Mouse (Mus musculus) fibroblast of lung, adult 2 months (primary cell): ENCODE data around the gene Jade1.

Experiments used
- DNase-seq: peaks from one replicate; pipeline ENCODE4 v3.0.0-alpha.2; 2011; ENCODE audit warnings: low read depth

Jade1 gene

DNA sequence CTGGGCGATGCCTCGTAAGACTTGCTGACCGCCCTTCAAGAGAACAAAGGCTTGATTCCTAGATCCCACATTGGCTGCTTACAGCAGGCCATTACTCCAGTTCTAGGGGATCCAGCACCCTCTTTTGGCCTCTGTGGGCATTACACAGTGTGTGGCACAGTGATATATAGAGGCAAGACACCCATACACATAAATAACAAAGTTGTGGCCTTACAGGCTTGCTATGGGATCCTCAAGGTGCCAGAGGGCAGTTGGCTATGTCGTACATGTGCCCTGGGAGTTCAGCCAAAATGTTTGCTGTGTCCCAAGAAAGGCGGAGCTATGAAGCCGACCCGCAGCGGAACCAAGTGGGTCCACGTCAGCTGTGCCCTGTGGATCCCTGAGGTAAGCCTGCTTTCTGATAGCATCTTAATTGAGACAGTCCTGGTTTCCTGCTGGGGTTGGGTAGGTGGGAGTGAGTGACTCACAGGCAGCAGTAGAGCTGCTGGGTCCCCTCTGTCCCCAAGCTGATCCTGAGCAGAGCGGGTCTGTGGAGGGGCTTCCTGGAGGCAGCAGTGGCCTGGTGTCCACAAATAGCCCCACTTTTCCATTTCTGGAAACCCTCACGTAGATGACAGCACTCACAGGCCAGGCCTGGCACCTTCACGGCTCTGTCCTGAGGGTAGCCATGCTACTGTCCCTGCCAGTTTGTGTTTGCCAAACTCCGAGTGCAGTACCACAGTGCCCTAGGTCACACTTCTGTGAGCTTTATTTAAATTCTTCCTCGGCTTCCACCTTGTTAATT, 44.5 kb downstream of the Jade1 start:
- DNase-seq = no peak

DNA sequence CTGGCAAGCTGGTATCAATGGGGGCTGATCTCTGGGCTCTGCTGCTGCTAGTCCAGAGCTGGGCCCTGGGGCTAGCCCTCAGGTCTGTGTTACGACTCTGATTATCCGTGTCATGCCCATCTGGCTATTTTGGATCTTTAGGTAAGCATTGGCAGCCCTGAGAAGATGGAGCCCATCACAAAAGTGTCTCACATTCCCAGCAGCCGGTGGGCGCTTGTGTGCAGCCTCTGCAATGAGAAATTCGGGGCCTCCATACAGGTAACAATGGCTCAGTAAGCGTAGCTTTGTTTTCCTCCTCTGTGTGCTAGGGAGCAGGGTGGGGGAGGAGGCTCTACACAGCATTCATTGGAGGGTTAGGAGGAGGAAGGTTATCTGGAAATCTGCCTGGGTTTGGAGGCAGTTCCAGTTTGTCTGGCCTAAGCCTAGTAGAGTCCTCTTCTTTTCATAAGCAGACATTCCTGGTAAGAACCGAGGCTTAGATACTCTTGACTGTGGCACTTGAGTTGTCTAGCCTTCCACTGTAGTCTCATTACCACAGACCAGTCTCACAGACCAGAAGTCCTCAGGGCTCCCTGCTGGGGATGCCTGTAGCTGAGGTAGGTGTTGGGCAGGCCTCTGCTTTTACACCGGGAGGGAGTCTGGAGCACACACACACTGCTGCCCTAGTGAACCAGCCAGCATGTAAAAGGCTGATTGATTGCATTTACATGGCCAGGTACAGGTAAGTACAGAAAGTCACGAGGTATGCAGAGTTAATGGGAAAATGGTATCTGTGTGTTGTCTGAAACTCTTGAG, 45.9 kb downstream of the Jade1 start:
- no peak for DNase-seq

DNA sequence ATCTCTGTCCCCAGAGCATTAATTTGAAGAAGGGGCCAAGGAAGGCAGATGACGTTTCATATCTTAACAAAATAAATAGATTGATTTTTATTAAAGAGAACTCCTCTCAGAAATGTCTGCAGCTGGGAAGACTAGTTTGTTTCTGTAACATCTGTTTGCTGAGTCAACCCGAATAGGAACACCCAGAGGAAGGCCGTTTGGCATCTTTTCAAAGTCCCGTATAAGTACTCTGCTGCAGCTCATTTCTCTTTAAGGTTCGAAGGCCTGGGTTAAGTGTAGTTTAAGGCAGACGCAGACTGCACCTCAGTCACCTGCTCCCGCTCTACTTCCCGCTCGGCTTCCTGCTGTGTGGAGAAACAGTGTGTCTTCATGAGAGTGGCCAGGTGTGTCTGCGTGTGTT, 47.4 kb downstream of the Jade1 start:
- no peak for DNase-seq

DNA sequence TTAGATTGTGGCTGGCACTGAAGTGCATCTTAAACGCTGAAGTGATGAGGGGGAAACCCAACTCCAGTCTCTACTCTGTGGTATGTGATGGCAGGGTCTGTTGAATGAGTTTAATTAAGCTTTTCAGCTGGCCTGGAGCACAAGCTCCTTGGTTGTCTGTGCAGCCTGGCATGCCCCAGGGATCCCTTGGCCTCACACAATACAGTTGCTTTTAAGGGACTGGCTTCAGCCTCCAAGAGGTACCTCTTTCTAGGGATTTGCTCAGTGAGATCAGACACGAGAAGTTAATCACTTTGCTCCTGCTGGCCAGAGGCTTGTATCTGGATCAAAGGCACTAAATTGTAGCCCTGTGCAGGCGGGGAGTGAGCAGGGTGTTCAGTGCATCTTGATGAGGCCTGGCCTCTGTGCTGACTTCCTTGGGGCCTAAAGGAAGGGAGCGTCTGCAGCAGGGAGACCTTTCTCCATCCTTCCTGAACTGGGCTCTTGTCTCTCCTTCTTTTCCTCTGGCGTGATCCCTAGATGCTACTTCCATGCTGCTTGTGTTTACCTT, 48.0 kb downstream of the Jade1 start:
- DNase-seq = no peak

DNA sequence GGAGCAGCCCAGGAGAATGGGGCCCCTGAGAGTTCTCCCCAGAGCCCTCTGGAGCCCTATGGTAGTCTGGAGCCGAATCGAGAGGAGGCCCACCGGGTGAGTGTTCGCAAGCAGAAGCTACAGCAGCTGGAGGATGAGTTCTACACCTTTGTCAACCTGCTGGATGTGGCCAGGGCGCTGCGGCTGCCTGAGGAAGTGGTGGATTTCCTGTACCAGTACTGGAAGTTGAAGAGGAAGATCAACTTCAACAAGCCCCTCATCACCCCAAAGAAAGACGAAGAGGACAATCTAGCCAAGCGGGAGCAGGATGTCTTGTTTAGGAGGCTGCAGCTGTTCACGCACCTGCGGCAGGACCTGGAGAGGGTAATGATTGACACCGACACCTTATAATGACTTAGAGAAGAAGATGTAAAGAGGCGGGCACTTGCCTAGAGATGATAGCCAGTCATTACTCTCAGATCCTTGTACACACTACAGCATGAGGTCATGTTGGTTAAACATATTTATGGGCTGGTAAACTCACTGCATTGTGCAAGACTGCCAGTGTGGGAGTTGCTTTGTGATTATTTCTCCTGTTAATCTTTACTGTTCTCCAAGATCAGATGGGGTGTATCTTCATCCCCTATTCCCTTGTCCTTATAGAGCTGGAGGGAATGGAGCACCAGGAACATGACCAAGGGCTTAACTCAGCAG, 49.2 kb downstream of the Jade1 start:
- no peak for DNase-seq

DNA sequence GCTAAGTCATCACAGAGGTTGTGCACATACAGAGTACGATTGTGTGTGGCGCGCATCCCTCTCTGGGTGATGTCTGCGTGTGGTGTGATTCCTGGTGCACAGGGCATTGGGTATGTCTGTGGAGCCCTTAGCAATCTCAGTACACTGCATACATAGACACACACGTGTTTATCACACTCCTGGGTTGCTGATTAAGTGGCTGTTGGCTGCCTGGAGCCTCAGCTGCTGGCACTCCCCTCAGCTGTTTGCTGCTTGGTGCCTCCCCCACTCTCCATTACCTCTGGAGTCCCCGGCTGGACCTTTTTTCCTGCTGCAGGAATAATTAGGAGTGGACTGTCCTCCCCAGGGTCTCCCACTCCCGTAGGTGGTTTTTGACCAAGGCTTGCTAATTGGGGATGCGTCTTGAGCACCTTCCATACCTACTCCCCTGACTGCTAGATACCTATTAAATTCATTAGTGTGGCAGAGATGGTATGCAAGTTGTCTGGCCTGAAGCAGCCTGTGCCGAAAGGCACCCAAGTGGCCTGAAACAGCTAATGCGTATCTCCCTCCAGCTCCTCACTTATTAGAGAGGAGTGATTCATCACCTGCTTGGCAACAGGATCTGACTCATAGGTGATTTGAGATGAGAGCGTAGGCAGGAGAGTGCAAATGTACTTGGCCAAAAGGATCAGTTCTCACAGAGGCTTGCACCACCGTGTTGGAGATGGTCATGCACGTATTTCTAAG, 50.2 kb downstream of the Jade1 start:
- no peak for DNase-seq

DNA sequence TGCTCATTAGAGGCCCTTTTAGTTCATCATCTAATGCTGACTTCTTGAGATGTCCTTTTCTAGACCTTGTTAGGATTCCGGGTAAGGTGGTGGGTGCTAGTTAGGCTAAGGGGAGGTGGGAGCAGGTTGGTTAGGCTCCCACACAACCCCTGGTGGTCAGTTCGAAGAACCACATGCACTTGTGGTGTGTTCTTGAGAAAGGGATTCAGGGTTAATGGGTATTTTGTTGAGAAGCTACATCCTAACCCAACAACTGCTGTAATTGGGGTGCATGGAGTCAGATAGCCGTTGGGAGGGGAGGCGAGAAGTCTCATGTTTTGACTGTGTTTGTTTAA, 50.8 kb downstream of the Jade1 start:
- DNase-seq = no peak

DNA sequence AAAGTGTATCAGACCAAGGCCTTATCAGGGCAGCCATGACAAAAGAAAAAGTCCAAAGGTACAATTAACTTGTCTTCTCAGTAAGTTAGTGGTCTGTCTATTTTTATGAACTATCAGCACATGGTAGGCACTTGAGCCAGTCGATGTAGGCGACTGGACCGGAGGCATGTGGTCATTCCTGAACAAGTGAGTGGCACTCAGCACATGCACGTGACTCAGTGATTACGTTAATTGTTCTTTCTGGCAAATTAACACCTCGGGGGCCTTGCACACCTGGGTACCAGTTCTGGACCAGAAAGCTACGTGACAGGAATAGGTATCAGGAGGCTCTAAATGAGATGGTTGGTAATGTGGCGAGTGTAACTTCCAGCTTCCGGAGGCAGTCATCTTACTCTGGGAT, 51.5 kb downstream of the Jade1 start:
- DNase-seq = no peak

DNA sequence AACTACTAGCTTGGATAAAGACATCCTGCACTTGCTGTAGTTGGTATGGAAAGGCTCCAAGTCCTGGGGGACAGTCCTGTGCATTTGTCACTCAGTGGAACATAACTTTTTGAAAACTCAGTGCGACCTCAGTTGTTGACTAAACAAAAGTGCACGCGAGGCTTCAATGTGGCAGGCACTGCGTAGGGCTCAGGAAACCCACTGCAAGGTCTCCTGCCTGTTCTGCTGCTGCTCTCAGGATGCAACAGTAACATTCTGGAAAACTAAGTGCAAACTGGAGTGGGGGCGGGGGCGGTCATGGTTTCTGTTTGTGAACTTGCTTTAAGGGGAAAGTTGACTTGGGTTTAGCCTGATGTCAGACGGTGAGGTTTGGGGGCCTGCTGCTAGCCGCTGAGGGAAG, 51.9 kb downstream of the Jade1 start:
- no peak for DNase-seq

DNA sequence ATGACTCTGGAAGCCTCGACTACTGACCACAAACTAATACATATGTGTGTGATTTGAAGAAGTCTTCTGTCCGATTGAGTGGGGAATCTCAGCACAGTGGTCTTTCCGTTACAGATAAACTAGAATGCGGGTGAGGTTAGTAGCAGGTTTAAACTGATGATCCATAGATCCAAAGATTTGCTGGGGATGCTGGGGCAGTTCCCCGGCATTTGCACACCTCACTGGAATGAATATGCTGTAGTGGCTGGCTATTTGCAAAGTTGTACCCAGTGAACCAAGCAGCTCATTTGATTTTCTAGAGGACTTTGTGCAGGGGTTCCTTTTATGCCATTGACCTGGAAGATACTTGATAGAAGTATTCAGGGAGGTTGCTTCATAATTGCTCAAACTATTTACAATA, 53.5 kb downstream of the Jade1 start:
- no peak for DNase-seq

DNA sequence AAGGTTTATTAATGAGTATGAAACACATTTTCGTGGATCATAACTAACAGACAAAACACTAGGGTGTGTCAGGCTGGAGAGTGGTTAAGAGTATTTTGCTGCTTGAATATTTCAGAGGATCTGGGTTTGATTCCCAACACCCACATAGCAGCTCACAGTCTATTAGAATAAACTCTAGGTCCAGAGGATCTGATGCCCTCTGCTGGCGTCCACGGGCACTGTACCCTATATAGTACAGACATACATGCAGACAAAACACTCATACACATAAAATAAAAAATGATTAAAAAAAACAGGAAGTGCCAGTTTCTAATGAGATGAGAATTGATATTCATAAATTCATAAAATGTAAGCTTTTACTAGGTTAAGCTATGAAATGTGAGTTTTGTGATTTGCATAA, 56.7 kb downstream of the Jade1 start:
- no peak for DNase-seq

DNA sequence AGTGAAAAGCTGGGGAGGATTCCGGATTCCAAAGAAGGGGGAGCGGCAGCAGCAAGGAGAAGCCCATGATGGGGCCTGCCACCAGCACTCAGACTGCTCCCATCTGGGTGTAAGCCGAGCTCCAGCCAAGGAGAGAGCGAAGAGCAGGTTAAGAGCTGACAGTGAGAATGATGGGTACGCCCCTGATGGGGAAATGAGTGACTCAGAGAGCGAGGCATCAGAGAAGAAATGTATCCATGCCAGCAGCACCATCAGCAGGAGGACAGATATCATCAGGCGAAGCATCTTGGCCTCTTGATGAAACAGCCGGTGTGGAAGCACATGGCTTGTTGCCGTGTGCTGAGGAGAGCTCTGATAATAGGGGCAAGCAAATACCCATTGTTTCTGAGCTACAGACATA, 58.2 kb downstream of the Jade1 start:
- DNase-seq = no peak

DNA sequence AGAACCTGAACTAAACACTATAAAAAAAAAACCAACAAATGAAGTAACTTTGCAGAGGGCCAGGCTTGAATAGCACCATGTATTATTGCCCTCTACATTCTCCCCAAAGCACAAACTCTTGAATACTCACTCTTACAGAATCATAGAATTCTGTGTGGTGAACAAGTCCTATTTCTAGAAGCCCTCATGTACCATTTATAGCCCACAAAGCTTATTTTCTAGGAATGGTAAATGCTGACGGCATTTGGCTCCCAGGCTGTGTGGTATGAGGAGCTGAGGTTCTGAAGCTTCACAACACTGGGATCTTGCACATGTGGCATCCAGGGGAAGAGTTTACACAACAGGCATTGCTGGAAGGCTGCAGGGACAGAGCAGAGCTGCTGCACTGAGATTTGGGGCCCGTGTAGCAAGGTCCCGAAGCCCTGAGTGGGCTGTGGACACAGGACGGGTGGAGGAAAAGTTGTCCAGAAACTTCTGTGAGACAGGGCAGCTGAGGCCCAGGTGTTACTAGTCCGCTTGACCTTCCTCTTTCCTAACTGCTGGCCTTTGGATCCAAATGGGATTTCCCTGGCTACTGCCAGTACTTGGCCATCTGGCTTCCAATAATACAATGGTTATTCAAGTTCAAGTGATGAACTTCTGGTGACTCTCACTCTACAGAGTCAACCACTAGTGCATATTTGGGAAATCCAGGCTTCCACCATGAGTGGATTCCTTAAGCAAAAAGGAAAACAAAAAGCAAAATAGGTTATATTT, 58.9 kb downstream of the Jade1 start:
- DNase-seq = no peak

DNA sequence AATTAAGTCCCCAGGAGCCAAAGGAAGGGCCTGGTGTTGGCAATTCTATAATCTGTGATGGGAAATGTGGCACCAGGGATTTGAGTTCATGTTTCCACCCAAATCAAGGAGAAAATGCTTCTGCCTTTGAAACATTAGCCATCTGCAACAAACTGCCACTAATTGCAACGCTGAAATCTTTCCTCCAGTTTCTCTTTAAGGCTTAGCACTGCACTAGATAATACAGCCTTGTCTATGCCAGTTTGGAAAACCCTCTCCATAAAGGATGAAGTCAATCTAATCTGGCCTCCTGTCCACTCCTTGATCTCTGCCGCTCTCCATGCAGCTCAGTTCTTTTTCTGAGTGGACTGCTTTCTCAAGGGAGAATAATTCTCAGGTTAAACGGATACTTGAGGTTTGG, 62.5 kb downstream of the Jade1 start:
- DNase-seq = no peak

DNA sequence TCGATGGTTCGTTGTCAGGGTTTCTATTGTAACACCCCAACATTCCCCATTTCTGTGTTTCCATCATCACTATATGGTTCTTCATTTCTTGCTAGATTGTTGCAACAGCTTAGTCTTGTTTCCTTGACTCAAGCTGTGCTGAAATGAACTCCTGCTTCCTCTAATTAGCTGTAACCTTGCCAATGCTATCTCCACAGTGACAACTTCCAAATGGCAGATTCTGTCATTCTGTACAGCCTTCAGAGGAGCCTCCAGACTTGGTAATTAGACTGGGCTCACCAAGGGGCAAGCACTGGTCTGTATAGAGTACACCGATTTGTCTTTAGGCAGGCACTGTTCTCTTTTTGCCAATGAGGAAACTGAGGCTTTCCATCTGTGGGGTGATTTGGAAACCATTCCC, 63.0 kb downstream of the Jade1 start:
- DNase-seq = no peak

DNA sequence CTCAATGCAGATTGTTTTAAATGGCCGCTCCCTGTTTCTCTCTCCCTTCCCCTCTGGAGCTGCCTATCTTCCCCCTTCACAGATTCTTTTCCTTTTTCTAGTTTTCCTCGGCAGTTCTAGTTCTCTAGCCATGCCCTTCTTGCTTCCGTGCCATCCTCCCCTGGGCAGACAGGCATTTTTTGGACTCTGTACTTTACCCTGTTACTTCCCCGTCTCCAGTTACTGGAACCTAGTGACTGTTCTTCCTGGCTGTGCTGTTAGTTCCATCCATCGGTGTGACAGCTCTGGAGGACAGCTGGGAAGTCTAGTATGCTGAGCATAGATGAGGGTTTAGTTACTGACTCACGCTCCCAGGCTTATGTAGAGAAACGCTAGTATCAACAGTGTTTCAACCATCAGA, 65.4 kb downstream of the Jade1 start:
- no peak for DNase-seq

DNA sequence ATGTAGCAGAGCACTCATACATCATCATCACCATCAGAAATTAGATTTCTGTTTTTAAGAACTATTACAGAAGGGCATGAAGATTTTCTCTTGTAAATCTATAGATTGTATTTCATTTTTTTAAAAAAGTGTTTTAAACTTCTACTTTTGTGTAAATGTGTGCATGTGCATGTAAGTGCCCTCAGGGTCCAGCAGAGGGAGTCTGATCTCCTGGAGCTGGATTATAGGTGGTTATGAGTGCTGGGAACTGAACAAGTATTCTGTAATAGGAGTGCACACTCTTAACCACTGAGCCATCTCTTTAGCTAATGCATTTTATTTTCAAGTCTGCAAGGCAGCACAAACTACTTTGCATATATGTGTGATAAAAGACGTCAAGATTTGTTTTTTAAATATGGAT, 100.1 kb downstream of the Jade1 start:
- no peak for DNase-seq
